Mouse (Mus musculus) left cerebral cortex, adult 11 months (tissue): ENCODE measurements at regions not wholly inside any gene's neighbourhood (a gene's known extent, or its start where the extent isn't known, plus 50 kb on each side); places are given as distances from the start of the nearest gene placed in this dataset.

Source experiments
- DNase-seq: peaks from one replicate; pipeline ENCODE4 v3.0.0; 2022; ENCODE audit warnings: low spot score

DNA sequence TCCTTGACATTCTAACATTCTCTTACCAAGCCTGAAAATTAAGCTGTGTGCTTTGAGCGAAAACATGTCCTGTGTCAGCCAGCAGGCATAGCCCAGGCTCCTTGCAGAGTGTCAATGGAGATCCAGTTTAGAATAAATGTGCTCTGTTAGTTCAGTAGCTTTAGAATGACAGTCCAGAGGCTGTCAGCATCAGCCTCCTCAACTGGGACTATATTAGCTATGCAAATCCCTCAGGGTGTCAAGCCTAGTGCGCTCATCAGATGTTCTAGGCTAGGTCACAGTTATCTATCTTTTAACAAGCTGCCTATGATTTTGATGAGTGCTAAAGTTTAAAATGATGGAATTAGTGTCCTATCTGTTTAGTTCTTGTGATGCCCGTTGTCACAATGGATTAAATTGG, 281.7 kb upstream of the Btbd3 start:
- DNase-seq: no peak

DNA sequence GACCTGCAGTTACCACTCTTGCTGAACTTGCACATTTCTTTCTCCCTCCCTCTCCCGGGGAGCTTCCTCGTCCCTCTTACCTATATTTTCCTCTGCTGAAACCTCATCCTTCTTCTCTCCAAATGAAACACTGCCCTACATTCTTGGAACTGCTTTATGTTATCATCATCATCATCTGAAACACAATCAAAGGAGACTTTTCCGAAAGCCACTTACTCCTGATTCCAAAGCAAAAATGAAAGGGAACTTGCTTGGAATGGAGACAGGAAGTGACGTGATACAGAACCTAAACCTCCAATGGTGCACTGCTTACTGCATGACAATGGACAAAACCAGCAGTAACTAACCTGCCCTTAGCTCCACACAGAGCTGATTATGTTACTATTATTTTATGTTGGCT, 287.2 kb upstream of the Btbd3 start:
- DNase-seq: no peak

DNA sequence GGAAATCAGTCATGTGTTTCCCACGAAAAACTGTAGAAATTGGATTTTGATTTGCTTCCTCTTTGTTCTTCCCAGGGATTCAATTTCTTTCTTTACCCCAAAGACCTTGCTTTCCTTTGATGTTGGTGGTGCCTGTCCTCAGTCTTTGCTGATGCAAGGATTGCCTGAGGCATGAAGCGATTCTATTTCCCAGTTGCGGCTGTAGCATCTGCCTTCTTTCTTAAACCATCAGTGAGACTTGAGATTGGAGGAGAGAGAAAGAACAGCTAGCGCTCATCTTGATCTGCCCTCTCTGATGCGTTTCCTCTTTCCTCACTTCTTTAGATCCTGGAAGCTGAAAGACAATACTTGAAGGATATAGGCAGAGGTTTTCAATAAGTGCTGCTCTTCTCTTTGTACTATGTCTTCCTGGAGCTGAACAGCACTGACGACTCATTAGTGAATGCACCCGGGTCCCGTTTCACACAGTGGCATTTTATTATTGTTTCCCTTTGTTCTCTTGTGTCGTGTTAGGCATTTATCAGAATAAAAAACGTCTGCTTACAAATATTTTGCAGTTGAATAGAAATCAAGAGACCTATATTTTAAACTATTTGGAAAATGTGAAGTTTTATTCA, 289.8 kb upstream of the Btbd3 start:
- no peak for DNase-seq

DNA sequence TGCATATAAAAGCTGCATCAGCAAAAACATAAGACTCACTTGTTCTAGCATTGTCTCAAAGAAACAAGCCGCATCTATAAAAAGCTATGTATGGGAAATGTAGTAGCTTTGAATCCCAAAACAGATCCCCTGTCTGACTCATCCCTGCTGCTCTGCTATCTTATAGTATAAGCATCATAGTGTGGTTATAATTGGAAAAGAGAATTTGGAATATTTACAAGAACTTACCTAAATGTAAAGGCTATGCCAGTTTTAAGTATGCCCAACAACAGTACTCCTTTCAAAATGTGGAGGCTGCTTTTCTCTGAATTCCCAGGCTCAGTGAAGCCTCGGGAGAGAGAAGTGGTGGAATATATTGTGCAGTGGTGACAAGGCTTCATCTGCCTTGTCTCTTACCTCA, 301.5 kb upstream of the Btbd3 start:
- peak; percentile 21 for DNase-seq

DNA sequence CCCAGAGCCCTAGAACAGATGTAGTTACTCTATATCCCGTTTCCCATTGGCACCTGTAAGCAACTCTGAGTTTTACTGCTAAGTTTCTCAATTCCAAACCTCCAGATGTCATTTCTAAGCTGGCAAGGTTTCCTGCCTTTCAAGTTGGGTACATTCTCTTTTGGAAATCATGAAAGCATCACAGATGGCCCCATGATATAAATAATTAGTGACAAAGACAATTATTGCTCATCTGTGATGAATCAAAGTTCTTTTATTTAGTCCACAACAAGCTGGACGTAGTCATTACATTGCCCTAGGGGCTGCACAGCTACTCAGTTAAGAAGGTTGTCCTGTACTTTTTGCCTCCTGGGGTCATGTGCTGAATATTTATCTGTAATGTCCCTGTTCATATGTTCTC, 303.2 kb upstream of the Btbd3 start:
- DNase-seq: no peak

DNA sequence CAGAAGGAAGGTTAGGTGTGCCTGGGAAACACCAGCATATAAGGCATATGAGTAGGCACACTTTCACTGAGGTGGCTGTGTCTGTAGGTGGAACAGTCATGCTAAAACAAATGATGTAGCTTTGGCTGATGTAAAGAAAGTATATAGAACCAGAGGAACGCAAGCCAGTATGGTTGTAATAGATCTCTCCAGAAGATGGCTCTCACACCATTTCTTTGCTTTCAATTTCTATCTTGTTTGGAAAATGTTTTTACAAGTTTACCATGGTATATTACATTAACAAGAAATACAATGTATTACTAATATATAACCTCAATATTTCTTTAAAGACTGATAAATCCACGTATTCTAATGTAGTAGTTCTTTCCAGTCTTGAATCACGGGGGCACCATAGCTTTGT, 304.4 kb upstream of the Btbd3 start:
- DNase-seq: no peak

DNA sequence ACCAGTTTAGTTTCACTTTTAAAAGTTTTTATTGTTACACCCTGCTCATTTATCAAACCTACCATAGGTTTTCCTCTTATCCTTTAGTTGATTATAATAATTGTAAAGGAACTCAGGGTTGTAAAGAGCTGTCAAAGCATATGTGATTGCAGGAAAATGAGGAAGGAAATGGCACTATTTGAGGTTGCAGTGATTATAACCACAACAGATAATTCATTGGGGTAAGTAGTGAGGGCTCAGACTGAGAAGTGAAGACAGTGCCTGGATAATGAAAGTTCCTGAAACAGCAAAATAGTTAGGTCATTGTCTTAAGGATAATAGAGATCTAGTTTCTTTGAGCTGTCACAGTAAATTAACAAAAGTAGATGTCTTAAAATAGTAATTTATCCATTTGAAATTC, 305.4 kb upstream of the Btbd3 start:
- no peak for DNase-seq

DNA sequence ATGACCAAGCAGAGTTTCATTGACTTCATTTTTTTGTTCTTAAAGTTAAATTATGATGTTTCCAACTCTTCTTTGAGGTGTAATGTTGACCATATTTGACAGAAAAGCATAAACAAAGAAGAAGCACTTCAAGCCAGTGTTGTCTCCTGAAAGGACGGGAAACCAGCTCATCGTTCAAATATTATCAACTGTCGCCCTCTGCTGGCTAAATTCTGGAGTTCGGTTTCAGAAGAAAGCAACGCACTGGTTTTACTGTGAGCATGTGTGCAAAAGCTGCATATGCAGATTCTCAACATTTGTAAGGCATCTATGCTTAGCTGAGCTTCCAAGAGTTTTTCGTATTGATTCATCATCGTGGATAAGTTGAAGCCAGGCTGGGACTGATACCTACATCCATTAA, 313.6 kb upstream of the Btbd3 start:
- DNase-seq: peak; percentile 59

DNA sequence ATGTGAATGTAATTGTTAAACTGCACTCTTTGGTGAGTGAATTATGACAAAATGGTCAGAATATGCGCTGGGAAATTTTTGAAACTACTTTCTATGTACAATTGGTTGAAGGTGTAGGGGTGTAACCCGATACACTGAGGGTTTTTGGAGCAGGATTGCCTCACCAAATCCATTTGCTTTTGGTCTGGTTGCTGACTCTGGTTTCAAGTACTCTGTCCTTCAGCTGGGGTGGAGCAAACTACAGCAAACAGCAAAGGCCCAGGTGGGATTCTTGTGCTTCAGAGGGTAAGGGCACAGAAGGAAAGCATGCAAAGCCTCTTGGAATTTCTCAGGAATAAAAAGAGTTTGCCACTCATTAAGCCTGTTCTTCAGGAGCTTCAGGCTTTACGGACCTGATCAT, 316.8 kb upstream of the Btbd3 start:
- DNase-seq: no peak

DNA sequence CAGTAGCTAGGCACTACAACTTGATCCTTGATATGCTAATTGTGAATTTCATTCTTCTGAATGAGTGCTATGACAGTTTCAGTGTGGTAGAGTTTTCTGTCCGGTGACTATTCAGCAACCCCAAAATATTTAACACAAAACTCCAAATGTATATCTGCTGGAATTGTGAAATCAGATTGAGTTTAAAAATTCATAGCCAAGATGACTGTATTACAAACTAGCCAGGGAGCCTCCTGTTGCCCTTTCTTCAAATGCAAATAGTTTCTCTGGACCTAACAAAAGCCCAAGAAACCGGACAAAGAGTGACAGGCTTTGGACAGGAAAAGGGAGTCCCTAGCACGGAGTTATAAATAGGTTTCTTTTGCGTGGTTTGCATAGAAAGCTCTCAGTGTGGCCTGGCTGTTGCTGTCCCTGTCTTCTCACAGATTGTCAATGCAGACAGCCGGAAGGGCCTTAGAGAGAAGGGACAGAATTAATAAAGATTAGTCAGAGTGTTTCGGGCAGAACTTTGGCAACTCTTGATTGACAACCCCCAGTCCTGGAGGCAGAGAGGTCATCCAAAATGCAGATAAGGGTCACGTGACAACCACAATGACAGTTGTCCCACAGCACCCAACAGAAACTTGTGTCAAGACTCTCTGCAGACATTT, 317.4 kb upstream of the Btbd3 start:
- DNase-seq: no peak

DNA sequence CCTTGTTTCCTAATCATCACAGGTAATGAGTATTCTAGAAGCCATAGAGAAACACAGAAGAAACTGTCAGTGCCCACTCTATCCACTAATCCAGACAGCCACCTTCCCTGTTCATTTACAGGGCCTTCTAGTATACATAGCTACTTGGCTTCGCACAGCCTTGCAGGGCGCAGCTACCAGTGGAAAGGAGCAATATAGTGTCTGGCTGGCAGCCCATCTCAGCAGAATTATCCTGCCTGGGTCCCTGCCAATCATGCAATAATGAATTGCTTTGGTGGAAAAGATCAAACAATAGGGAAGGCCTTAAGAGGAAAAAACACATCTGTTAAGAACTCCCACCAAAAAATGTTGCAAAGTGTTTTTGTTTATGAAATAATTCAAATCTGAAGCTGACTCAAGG, 319.8 kb upstream of the Btbd3 start:
- no peak for DNase-seq

DNA sequence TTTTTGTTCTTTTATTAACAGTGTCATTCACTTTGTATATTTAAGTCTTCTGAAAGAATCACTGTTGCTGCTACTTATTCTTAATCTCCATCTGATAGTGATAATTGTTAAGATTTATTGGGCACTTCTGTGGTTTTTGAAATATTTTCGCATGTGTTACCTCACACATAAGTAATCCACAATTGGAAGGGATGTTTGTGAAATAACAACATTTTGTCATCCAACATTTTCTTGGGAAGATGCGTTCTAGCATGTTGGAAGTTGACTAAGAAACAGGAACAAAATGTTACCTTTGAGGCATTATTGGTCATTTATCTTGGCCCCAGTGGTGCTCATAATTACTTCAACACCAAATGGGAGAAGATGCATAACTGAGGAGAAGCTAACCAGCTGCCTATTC, 323.4 kb upstream of the Btbd3 start:
- DNase-seq: no peak

DNA sequence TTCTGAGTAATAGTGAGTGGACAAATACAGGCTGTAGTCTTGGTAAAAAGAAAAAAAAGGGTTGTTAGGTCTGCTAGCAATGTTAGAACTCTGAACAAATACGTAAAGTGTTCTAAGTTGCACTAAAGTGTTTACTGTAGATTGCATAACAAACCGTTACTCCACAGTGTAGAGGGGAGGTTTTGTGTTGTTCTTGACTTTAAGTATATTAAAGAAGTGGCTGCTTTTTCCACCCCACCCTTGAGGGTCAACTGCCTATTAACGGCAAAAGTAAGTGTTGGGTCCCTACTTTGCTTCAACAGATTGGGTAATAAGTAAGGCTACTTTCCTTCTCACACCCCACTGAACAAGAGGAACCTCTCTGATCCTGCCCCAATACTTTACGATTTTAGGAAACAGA, 323.9 kb upstream of the Btbd3 start:
- no peak for DNase-seq

DNA sequence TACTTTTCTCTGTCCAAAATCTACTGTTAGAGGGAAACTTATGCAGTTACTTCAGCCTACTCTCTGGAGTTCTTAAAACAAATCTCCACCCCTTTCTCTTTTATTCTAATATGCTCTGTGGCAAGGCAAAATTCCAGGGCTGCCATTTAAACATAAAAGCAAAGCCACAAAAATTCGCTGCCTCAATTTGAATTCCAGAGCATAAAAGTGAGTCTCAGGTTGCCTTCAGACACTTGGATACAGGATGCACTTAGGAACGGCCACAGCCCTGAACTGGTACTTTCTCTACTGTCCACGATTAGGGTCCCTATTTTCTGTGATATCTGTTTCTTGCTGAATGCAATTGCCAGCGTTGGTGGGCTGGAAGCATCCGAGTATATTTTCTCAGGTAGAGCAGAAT, 330.9 kb upstream of the Btbd3 start:
- no peak for DNase-seq

DNA sequence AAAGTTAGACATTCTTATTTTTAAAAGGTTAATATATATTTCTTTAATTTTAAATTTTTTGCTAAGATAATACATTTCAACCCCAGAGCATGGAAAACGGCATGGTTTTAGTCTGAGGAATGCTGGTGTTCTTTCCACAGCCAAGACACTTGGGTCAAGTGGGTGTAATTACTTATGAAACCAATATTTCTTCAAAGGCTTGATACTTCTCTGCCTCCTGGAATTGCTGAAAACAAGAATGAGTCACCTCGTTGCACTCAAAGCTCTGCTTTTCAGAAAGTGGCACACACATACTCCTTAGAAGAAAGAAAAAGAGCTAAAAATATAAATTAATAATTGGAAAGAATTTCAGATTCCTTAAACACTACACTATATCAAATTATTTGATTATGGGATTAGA, 331.8 kb upstream of the Btbd3 start:
- DNase-seq: no peak

DNA sequence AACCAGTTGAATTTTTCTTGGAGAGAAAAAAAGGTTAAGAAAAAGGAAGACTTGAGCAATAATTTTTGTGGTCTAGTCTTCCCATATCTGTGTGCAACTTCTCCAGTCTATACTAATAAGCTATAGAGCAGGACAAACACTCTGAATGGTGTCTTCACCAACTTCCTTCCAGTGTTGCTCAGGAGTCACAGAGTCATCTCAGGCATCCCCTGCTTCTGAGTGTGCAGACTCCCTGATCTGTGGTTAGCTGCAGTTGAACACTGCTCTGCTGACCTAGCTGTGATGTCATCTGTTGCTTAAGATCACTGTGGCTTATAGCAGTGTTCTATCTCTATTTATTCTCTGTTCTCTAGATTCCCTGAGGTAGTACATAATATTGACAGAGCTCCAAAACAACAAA, 357.9 kb upstream of the Btbd3 start:
- no peak for DNase-seq

DNA sequence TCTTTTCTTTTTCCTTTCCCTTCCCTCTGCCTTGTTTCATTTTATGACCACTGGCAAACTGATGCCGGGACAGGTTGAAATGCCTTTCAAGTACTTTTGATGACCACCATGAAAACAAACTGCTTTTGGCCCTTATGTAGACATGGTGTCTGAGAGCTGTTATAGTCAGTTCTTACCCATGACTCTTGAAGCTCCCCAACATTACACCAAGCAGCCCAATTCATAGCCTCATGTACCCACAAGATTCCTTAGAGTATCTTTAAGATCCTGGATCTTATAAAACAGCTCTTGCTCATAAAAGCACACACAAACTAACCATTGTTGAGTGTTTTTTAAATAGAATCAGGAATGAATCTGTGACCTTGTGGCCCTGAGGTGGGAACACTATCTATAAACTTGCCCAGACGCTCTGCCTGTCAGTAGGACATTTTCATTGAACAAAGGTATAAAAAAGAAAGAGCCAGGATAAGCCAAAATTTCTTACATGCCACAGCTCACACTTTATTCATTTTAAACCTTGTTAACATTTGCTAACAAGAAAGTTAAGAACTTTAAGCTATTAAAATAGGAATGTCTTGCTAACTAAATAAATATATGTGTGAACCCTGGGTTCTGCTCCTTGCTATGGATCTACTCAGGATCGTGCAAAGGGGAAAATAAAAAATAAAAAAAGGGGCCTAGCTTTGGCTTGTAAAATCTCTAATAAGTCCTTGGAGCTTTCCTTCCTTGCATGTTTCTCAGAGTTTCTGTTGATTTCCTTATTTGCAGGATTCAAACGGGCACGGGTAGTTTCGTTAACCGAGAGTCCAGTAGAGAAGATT, 375.9 kb upstream of the Btbd3 start:
- DNase-seq: no peak

DNA sequence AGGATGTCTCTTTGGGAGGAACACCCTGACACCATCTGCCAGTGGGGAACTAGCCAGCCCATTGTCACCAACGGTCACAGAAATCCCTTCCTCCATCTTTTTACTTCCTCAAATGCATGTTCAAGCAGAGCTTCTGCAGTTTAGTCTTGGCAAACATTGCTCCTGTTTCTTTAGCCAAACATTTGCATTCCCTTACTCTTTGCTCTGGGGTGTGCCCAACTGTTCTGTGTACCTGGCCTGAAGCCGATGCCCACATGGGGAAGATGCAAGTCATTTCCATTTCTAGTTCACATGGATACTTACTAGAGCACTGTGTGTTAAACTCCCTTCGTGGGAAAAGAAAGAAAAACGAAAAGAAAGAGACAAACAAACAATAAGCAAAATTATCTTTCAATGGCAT, 386.7 kb upstream of the Btbd3 start:
- DNase-seq: no peak

DNA sequence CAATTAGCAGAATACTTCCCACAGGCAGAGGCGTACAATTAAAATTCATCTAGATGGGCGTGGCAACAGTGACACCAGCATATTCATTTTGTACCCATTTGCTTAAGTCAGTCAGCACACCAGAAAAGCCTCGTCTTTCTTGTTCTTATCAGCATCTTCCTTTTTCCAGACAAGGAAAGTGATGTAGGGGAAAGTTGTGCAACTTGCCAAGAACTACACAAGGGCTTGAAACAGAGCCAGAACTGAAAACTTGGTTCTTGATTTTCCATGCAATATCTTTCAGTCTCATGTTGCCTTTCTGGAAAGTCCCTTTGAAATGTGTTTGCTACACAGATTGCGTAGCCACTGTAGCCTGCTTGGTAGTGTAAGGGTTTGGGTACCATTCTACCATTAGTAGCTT, 401.9 kb upstream of the Btbd3 start:
- no peak for DNase-seq

DNA sequence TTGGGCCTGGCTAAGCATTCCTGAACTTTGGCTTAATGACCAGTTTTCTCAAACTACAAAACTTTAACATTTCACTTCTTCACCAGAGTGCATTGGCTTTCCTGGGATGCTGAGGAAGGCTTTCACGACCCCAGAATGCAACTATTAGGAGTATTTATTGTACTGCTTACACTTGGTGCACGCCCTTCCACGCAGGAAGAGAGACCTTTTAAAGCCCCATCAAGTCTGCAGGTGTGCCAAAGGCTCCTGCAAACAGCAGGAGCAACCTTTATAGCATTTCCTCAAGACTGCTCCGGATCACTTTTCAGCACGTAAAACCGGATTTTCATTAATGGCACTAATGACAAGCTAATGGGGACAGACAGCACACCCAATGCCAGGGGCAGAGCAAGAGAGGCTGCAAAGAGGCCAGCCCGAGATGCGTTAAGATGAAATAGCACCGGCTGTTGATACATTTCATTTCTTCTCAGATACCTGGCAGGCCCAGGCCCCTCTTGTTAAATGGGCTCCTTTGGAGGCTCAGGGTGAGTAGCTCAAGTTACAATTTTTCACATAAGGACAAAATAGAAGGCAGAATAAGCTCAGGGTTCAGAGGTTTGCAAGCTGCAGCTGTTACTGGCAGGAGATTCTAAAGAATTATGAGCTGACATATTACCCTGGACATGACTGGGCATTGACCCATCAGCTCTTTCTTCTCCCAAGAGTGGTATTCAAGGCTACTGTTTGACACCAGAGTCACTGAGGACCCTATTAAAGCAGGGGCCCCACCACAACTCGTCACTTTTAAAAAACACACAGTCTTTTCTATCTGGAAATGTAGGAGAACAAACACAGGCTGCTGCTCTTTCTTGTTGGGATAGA, 402.7 kb upstream of the Btbd3 start:
- no peak for DNase-seq

DNA sequence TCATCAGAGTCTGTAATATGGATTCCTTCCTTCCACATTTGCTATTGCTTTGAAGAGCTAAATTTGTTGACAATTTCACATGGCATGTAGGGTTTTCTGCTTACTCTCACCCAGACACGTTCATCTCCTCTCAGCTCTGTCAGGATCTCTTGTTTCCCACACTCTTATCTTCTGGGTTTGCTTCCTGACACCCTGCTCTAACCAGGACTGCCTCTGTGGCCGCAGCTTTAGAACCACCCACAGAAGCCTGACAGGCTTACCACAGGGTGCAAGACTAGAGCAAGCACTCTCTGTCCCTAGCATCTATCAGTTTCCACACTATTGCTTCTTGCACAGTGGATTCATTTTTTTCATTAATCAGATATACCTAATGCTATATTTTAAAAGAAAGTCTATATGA, 408.5 kb upstream of the Btbd3 start:
- no peak for DNase-seq

DNA sequence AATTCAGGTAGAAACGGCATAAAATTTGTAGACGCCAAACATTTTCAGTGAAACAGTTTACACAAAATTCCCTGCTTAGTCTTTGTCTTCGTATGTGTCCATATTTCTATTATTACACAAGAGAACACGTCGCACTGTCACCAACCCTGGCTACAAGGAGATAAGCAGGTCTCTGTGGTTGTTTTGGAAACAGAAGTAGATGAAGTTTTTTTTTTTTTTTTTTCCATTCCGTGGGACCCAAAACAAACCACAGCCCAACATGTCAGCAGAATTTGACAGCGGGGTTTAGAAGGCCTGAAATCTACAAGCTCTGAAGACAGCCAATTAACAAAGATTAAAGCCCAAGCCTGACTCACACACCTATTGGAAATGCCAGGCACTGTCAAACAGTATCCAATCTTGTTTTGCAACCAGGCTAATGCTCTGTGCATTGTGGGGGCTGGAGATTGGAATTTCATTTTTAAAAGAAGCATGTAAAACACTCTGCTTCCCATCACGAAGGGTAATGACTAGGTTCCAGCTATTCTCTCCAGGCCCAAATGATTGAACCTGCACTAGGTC, 428.5 kb upstream of the Btbd3 start:
- DNase-seq: no peak
